Mouse (Mus musculus) intestine, embryonic 14.5 days (tissue): Measurements from ENCODE around the gene BC067074. TPM values are rescaled to one million over a fixed set of nuclear protein-coding genes. Genes with fewer than 3 reads are reported as not detected.

Source experiments
- ATAC-seq: fragments of 200-750 bp; cut with Nextera tagmentation; replicated peaks from 2 replicates; pipeline ENCODE4 v1.8.0; 2017; ENCODE audit warnings: low read depth, moderate number of reproducible peaks, moderate TSS enrichment, moderate library complexity; ENCODE audit not compliant: low FRiP score, low TSS enrichment
- DNase-seq: peaks from one replicate; pipeline ENCODE4 v3.0.0-alpha.2; 2018; ENCODE audit warnings: low spot score
- H3K27ac ChIP-seq: fragments of 300-500 bp; sonication (generic); 2 replicates; pipeline ENCODE4 v1.5.1; 2014; ENCODE audit warnings: low read depth, mild to moderate bottlenecking, control low read depth
- H3K27me3 ChIP-seq: fragments of 300-500 bp; sonication (generic); replicated peaks from 2 replicates; pipeline ENCODE4 v1.6.1; 2014; ENCODE audit warnings: low read length, control low read depth; ENCODE audit not compliant: control insufficient read depth, insufficient read depth
- H3K36me3 ChIP-seq: fragments of 300-500 bp; sonication (generic); 2 replicates; pipeline ENCODE4 v1.6.1; 2014; ENCODE audit warnings: low read length, control low read depth; ENCODE audit not compliant: control insufficient read depth, insufficient read depth
- H3K4me1 ChIP-seq: fragments of 300-500 bp; sonication (generic); replicated peaks from 2 replicates; pipeline ENCODE4 v1.6.1; 2014; ENCODE audit warnings: low read length, control low read depth, mixed read lengths; ENCODE audit not compliant: control insufficient read depth, insufficient read depth
- H3K4me2 ChIP-seq: fragments of 300-500 bp; sonication (generic); 2 replicates; pipeline ENCODE4 v1.6.1; 2014; ENCODE audit warnings: low read length
- H3K4me3 ChIP-seq: fragments of 300-500 bp; sonication (generic); 2 replicates; pipeline ENCODE4 v1.5.1; 2014; ENCODE audit warnings: low read depth, low read length, control low read depth, mixed read lengths
- H3K9ac ChIP-seq: fragments of 300-500 bp; sonication (generic); 2 replicates; pipeline ENCODE4 v1.6.1; 2014; ENCODE audit warnings: mild to moderate bottlenecking, low read length
- H3K9me3 ChIP-seq: fragments of 300-500 bp; sonication (generic); 2 replicates; pipeline ENCODE4 v1.6.1; 2016; ENCODE audit warnings: low read length, control low read depth; ENCODE audit not compliant: control insufficient read depth
- WGBS: fragments of 180-500 bp; shearing (Covaris S2); extraction: QIAGEN DNeasy Blood & Tissue Kit; methylation state at CpG from one replicate; pipeline ENCODE4 v1.1.7; 2014; 5-methylcytosine and 5-hydroxymethylcytosine counted together
- polyA plus RNA-seq: library from polyadenylated mRNA; unstranded; fragments of >200 nt; fragmentation: Nextera tagmentation; extraction: Ambion mirVana; gene quantifications from 2 replicates; pipeline ENCODE4 v1.2.1, GENCODE M21; 2014

The BC067074 gene
- polyA plus RNA-seq, 1 experiment from 2014 or later = 4.2 TPM

- Histone ChIP-seq H3K36me3 (no peaks in the 10 kb centered on the region), H3K9ac (no peak overlapping the region), H3K9me3 (no peaks in the 10 kb centered on the region), H3K4me1 (peaks cover 6% of the 10 kb centered on the region; the same call in 1 of the 2 replicates), H3K4me3 (no peak overlapping the region), H3K27ac (no peak overlapping the region), H3K27me3 (no peaks in the 10 kb centered on the region), H3K4me2 (no peak overlapping the region)
- ATAC-seq = no peak
- no peak for DNase-seq
- WGBS = 89% methylated on average over 6 of the region's 6 CpGs
Observed at GRCm38 (mm10) chr13:113333374-113333773, 40.4 kb downstream of the BC067074 start.

DNA sequence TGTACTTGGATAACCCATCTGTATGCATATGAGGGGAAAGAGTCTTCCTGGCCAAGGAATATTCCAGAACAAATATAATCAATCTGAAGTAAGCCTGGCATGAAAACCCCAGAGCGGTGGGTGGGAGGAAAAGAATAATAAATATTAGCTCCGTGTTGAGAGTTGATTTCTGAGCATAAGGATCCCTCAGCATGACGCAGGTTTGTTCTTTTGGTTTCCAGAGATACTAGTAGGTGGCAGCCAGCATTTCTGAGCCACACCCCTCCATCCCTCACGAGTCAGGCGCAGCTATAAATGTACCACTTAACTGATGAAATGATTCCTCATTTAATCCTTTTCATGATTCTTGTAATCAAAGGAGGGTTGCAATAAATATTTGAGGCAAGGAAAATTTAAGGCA is 41.0 kb downstream of the BC067074 start:
- 76% methylated on average over 5 of the region's 5 CpGs for WGBS

DNA sequence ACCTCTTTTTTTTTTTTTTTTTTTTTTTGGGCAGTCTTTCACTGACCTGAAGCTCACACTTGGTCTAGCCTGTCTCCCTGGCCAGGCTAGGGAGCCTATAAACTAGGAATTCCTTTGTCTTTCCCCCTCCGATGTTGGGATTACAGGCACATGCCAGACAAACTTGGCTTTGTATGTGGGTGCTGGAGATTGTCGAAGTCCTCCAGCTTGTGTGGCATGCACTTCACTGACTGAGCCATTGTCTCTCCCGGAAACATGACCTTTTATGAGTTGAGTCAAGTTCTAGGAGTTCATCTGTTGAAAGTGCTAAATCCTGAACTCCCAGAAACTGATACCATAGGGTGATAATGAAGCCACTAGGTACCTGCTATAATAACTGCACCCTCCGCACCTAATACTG is 41.8 kb downstream of the BC067074 start:
- Histone ChIP-seq H3K27ac (no peak overlapping the region), H3K36me3 (no peaks in the 10 kb centered on the region), H3K4me1 (peaks cover 6% of the 10 kb centered on the region; the same call in 1 of the 2 replicates), H3K27me3 (no peaks in the 10 kb centered on the region), H3K9ac (no peak overlapping the region), H3K4me2 (no peak overlapping the region), H3K4me3 (no peak overlapping the region), H3K9me3 (no peaks in the 10 kb centered on the region)
- no peak for ATAC-seq
- no peak for DNase-seq
- 67% methylated on average over 4 of the region's 4 CpGs for WGBS

More for the DNA sequence above, 41.0 kb downstream of the BC067074 start:
- H3K9ac ChIP-seq = no peak overlapping the region
- peaks cover 6% of the 10 kb centered on the region; the same call in 1 of the 2 replicates for H3K4me1 ChIP-seq
- H3K4me3 ChIP-seq = no peak overlapping the region
- H3K9me3 ChIP-seq = no peaks in the 10 kb centered on the region
- no peak overlapping the region for H3K4me2 ChIP-seq
- no peaks in the 10 kb centered on the region for H3K27me3 ChIP-seq
- ATAC-seq (no peak), DNase-seq (no peak)
- no peak overlapping the region for H3K27ac ChIP-seq
- no peaks in the 10 kb centered on the region for H3K36me3 ChIP-seq

GRCm38 (mm10) chr13:113337223-113337858 is 44.4 kb downstream of the BC067074 start:
- no peak; the same call in 1 of the 2 replicates for ATAC-seq
- Histone ChIP-seq H3K9me3 (no peaks in the 10 kb centered on the region), H3K27me3 (no peaks in the 10 kb centered on the region), H3K36me3 (no peaks in the 10 kb centered on the region), H3K9ac (no peak overlapping the region), H3K4me3 (no peak overlapping the region), H3K4me1 (peaks cover 5% of the 10 kb centered on the region; the same call in 1 of the 2 replicates), H3K27ac (no peak overlapping the region), H3K4me2 (no peak overlapping the region)
- DNase-seq = peak; percentile 75
- 66% methylated on average over 6 of the region's 6 CpGs for WGBS

DNA sequence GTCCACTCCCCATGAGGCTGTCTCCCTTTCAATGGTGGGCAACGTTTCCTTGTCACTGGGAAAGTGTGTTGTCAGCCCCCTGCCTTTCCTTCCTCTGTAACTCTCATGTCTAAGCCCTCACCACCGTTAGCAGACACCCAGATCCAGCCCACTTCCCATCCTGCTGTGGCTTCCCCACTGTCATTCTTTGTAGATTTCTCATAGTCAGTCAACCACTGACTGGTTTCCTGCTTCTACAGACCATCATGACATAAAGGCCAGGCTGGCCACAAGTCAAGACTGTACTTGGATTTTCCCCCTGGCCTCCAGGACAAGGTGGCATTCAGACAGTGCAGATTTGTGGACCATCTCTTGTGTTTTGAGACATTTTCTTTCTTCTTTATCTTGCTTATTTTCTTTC is 47.7 kb downstream of the BC067074 start:
- no peaks in the 10 kb centered on the region for H3K9me3 ChIP-seq
- no peak overlapping the region for H3K9ac ChIP-seq
- H3K27ac ChIP-seq = no peak overlapping the region
- no peak overlapping the region for H3K4me3 ChIP-seq
- H3K27me3 ChIP-seq = no peaks in the 10 kb centered on the region
- 83% methylated on average over 2 of the region's 2 CpGs for WGBS
- no peaks in the 10 kb centered on the region for H3K36me3 ChIP-seq
- H3K4me1 ChIP-seq = 0 out of 2 replicates have a peak, but pooled peaks cover 3% of the 10 kb centered on the region
- ATAC-seq (no peak), DNase-seq (no peak)
- H3K4me2 ChIP-seq = no peak overlapping the region

DNA sequence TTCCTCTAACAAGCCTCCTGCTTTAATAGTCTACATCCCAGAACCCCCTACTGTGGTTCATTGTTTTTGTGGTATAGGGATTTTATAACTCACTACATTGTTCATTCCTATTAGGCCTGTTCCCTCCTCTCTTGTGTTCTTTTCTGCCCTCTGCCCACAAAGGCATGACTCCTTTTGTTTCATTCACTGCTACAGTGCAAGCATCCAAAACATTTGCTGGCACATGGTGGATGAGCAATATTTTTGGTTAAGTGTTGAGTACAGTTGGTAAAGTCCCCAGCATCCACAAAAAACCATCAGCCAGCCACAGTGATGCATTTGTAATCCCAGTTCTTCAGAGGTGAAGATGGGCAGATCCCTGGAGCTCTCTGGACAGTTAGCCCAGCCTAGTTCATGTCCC is 48.2 kb downstream of the BC067074 start:
- Histone ChIP-seq H3K36me3 (no peaks in the 10 kb centered on the region), H3K4me2 (no peak overlapping the region), H3K9me3 (no peaks in the 10 kb centered on the region), H3K4me3 (no peak overlapping the region), H3K9ac (no peak overlapping the region), H3K4me1 (0 out of 2 replicates have a peak, but pooled peaks cover 3% of the 10 kb centered on the region), H3K27ac (no peak overlapping the region), H3K27me3 (no peaks in the 10 kb centered on the region)
- DNase-seq = no peak
- ATAC-seq = no peak

DNA sequence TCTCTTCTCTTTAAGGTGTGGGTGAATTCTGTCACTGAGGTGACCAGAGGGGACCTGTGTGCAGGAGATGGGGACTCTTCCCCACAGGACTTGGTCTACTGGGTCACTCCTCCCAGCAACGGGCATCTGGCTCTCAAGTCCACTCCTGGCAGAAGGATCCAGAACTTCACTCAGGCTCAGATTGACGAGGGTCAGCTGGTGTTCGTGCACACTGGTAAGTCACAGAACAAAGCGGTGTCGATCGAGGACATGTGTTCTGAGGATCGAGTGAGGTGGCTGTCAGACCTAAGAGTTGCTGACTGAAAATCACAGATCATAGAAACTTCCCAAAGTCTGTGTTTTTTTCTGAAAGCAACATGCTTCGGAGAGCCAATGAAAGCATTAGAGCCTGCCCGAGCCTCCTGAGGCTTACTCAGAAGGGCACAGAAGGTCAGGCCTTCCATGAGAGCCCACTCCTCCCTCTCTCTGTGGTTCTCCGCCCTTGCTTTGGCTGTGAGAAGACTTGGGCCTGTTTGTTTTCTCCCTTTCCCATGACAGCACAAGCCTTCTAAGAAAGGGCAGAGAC is 49.5 kb downstream of the BC067074 start:
- WGBS = 79% methylated on average over 10 of the region's 10 CpGs

DNA sequence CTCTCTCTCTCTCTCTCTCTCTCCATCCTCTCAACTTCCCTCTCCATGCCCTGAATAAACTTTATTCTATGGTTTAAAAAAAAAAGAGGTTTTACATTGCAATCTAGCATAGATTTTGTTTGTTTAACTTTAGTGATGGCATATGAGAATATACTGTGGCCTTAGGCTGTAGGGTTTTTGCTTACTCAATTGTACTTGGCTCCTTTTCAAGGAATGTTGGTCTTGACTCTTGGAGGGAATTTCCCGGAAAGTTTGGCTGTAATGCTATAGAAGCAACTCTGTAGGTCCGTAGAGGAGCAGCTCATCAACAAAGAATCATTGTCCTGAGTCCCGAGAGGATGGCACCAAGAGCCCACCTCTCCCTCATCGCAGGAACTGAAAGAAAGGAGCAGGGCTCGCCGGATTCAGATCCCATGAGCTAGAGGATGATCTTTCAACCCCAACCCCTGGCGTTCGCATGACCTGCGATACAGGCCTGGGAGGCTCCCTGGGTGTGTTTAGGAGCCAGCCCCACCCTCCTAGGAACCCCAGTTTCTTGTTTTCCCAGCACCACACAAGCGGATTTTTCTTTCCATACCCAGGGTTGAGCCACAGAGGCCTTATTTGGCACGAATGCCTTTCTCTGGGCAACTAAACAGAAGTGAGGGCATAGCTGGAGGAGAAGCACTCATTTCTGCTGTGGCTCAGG is 57.9 kb downstream of the BC067074 start:
- Histone ChIP-seq H3K27me3 (no peaks in the 10 kb centered on the region), H3K9me3 (no peaks in the 10 kb centered on the region), H3K4me1 (peaks cover 5% of the 10 kb centered on the region), H3K4me2 (no peak overlapping the region), H3K9ac (no peak overlapping the region), H3K36me3 (no peaks in the 10 kb centered on the region), H3K27ac (no peak overlapping the region), H3K4me3 (no peak overlapping the region)
- no peak for DNase-seq
- ATAC-seq = no peak
- WGBS = 62% methylated on average over 11 of the region's 11 CpGs

More for the DNA sequence above, 49.5 kb downstream of the BC067074 start:
- DNase-seq (no peak), ATAC-seq (no peak)
- no peak overlapping the region for H3K4me3 ChIP-seq
- 0 out of 2 replicates have a peak, but pooled peaks cover 1% of the 10 kb centered on the region for H3K4me1 ChIP-seq
- H3K27ac ChIP-seq = no peak overlapping the region
- H3K27me3 ChIP-seq = no peaks in the 10 kb centered on the region
- H3K4me2 ChIP-seq = no peak overlapping the region
- no peak overlapping the region for H3K9ac ChIP-seq
- no peaks in the 10 kb centered on the region for H3K36me3 ChIP-seq
- H3K9me3 ChIP-seq = no peaks in the 10 kb centered on the region
